Mouse (Mus musculus) olfactory bulb, adult 2 months (tissue): ENCODE results near the gene Slc38a4.

ENCODE experiments used
- CTCF ChIP-seq: fragments of 200-500 bp; IDR thresholded peaks from 2 replicates; pipeline ENCODE4 v1.5.1; 2012; ENCODE audit warnings: low read depth, mild to moderate bottlenecking, low read length, moderate library complexity; ENCODE audit not compliant: insufficient read depth
- POLR2A ChIP-seq: fragments of 200-500 bp; IDR thresholded peaks from 2 replicates; pipeline ENCODE4 v1.6.1; 2012; ENCODE audit warnings: mild to moderate bottlenecking, low read depth, low read length, moderate library complexity; ENCODE audit not compliant: insufficient read depth

GRCm38 (mm10) chr15:96974131-96974530 lies 81.6 kb downstream of the Slc38a4 start:
- TF ChIP-seq CTCF, result no peak
- TF ChIP-seq POLR2A, result no peak
